Mouse (Mus musculus) adrenal gland, adult 10 weeks (tissue): Measurements from ENCODE around the gene Cux1. TPM values are rescaled to one million over a fixed set of nuclear protein-coding genes. Genes with fewer than 3 reads are reported as not detected.

ENCODE experiments used
- polyA plus RNA-seq: library from polyadenylated mRNA; stranded (reverse); fragments of 350-450 nt; fragmentation: Illumina TruSeq; extraction: RNeasy Lipid Tissue Mini Kit (QIAGEN cat#74804); gene quantifications from one replicate; pipeline ENCODE4 v1.2.3, GENCODE M21; 2014; ENCODE audit warnings: low read depth, low replicate concordance

The Cux1 gene
- 60.5 TPM for polyA plus RNA-seq

GRCm38 (mm10) chr5:136567176-136568025 is at the start of gene Cux1:
TSS of gene Cux1 (minus strand) at chr5:136567490.

GRCm38 (mm10) chr5:136246452-136246838 is 320.8 kb downstream of the Cux1 start, which contains the start of gene Sh2b2:
TSS of gene Sh2b2 (minus strand) at chr5:136246556.

GRCm38 (mm10) chr5:136198474-136199391 is 368.6 kb downstream of the Cux1 start, which contains the start of gene Prkrip1:
TSS of gene Prkrip1 (minus strand) at chr5:136198963.

Other genes starting within 250 kb of the Cux1 start
- gene Myl10, start 125.7 kb upstream of the Cux1 start, polyA plus RNA-seq = not detected